Mouse (Mus musculus) heart, postnatal 36 days (tissue): ENCODE results near the gene 4933405O20Rik. TPM values are rescaled to one million over a fixed set of nuclear protein-coding genes. Genes with fewer than 3 reads are reported as not detected.

Source experiments
- DNase-seq, 2 experiments: peaks; one replicate each; pipeline ENCODE4 v3.0.0; 2021 to 2022
- intact Hi-C: fragments of 180-260 bp; cut with DNase I; formaldehyde crosslinking; loops from one replicate; pipeline ENCODE4 v1.15.1; 2025
- total RNA-seq, 2 experiments: library from RNA; stranded (reverse); gene quantifications; 2 replicates each; pipeline ENCODE4 v1.2.3; 2021

Gene 4933405O20Rik
- not detected for total RNA-seq

DNA sequence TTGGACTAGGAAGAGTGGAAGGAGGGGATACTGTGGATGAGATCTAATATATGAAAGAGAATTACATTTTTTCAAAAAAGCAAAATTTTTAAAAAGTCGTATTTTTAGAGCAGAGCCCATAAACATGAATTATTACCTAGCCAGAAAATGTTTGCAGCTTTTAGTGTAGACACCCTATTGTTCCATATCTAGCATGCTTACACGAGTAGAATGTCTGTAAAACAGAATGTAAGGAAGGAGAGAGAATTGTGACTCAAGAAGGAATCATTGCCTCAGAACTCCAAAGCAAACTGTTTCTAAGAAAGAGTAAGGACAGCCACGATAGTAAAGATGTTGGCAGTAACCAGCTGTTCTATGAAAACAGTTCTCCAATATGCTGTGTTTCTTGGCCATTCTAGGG, at the start of gene 4933405O20Rik:
TSS of gene 4933405O20Rik (plus strand) at position 301 of the 400 bp plus-strand sequence.
- no peak for DNase-seq
- intact Hi-C loops: no loop called here

DNA sequence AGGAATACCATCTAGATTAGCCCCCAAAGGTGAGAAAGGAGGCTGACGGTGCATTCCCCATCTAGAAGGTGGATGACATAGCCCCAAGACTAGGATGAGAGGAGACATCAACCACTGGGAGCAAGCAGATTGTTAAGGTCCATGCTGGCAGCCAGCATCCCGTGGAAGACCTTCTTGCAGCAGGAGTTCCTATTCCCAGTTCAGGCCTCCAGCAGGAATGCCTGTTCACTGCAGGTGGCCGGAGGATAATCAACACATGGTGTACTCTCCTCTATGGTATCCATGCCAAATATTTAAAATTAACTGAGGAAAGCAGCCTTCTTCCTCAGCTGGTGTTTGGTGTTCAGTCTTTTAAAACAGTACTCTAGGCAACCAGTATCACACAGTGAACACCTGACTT, 49.4 kb upstream of the 4933405O20Rik start:
- intact Hi-C loops: no loop called here
- DNase-seq: no peak

GRCm38 (mm10) chr7:50551426-50551825, 47.6 kb upstream of the 4933405O20Rik start:
- intact Hi-C loops: no loop called here
- DNase-seq: no peak

DNA sequence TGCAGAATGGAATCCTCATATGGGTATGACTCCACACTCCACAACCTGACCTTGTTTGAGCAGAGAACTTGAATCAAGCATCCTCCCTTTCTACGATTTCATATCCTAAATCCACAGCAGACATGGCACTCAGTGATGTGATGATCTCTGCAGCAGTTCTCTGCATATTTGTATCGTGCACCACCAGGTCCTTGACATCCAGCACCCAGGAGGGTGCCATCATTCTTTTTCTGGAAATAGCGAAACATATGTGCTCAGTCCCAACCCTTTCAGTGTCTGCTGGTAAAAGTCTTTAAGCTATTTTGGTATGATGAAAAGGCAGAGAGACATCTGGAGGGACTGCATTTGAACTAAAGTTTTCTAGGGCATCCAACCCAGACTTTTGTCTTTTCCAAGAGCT, 36.3 kb upstream of the 4933405O20Rik start:
- DNase-seq: no peak
- intact Hi-C loops: no loop called here

GRCm38 (mm10) chr7:50573841-50574240, 25.1 kb upstream of the 4933405O20Rik start:
- intact Hi-C loops: no loop called here

GRCm38 (mm10) chr7:50588642-50589424, 10.2 kb upstream of the 4933405O20Rik start:
- intact Hi-C loops: no loop called here
- no peak for DNase-seq

More at GRCm38 (mm10) chr7:50573841-50574240, 25.1 kb upstream of the 4933405O20Rik start:
- DNase-seq: no peak

DNA sequence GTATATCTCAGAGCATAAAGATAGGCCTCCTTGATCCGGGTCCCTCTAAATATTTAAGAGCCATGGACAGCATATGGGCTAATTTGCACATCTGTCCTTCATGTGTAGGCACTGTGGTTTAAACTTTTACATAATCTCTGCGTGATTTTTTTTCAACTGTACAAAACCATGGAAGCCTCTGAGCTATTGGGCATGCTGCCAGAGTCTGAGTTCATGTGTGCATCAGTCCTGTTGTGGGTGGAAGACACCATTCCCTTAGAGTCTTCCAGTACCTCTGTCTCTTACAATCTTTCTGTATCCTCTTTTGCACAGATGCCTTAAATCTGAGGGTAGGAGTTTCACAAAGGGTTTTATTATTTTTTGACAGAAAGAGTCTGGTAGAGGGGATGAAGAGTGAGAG, 15.1 kb downstream of the 4933405O20Rik start:
- no peak for DNase-seq
- intact Hi-C loops: no loop called here

DNA sequence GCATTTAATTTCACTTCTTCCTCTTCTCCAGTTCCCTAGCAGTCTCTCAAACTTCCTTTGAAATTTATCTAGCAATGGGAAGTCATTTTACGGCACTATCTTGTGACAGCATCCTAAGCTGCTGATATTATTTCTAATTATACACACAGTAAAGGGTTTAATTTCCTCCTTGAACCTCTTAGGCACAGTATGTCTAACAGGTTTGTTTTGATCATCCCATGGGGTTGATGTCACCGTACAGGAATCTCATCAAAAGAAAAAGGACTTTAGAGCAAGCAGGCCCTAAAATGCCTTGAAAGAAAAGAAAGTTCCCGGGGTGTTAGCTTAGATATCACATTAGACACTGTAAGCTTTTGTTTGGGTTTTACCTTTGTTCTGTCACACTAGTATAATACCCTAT, 30.2 kb downstream of the 4933405O20Rik start:
- DNase-seq: no peak
- intact Hi-C loops: no loop called here

- no peak for DNase-seq
- intact Hi-C loops: no loop called here
Measured at GRCm38 (mm10) chr7:50633147-50633546, 34.2 kb downstream of the 4933405O20Rik start.
